Comparison of ENCODE assay signal across 30 mouse cellular contexts in genomic region chr11:82041671-82042080, GRCm38 (mm10). TPM values are rescaled to one million over a fixed set of nuclear protein-coding genes. Genes with fewer than 3 reads are reported as not detected.
DNase-seq lines count a peak whose midpoint lies in the region; ATAC-seq and TF ChIP-seq lines count a peak whose summit lies in the region.
"Had no signal": no experiment of that assay in that cellular context is flagged by ENCODE, and none has a peak within 500 bp of the region (broad histone marks: within the 10 kb centered on the region; RNA-seq: fewer than 3 reads in every experiment).

No protein-coding gene starts in this region.

- ATAC-seq in forebrain, embryonic 14.5 days: no peak
- no peak for ATAC-seq in forebrain, embryonic 11.5 days (replicated peaks; ENCODE audit: low FRiP score)
- ATAC-seq in midbrain, postnatal 0 days (ENCODE audit: low FRiP score): no peak
- ATAC-seq: intestine, embryonic 16.5 days; lung, postnatal 0 days; midbrain, embryonic 13.5 days had no signal

- H3K4me1 ChIP-seq in forebrain, embryonic 14.5 days (ENCODE audit: control insufficient read depth, insufficient read depth, low read length): no peaks in the 10 kb centered on the region
- H3K4me1 ChIP-seq in forebrain, embryonic 11.5 days (replicated peaks; ENCODE audit: control insufficient read depth, insufficient read depth, low read length): no peaks in the 10 kb centered on the region
- H3K4me1 ChIP-seq in lung, adult 2 months (ENCODE audit: control insufficient read depth, insufficient read depth, low read length): no peaks in the 10 kb centered on the region
- peaks cover 13% of the 10 kb centered on the region for H3K4me1 ChIP-seq in embryonic fibroblast, embryonic 13.5 days (ENCODE audit: control insufficient read depth, insufficient read depth, low read length)
- no peaks in the 10 kb centered on the region for H3K4me1 ChIP-seq in midbrain, postnatal 0 days (ENCODE audit: insufficient read depth, low read length)
- H3K4me1 ChIP-seq: forebrain, embryonic 12.5 days; hindbrain, embryonic 13.5 days; midbrain, embryonic 13.5 days had no signal

- H3K9me3 ChIP-seq in forebrain, embryonic 14.5 days (replicated peaks; ENCODE audit: control insufficient read depth, low read length): no peaks in the 10 kb centered on the region
- no peaks in the 10 kb centered on the region for H3K9me3 ChIP-seq in forebrain, embryonic 11.5 days (ENCODE audit: control insufficient read depth, low read length)
- H3K9me3 ChIP-seq in midbrain, postnatal 0 days (ENCODE audit: low read length): no peaks in the 10 kb centered on the region
- H3K9me3 ChIP-seq: forebrain, embryonic 12.5 days; hindbrain, embryonic 13.5 days; midbrain, embryonic 13.5 days had no signal

- no peaks in the 10 kb centered on the region for H3K27me3 ChIP-seq in forebrain, embryonic 14.5 days (replicated peaks; ENCODE audit: control insufficient read depth, insufficient read depth, low read length)
- H3K27me3 ChIP-seq in forebrain, embryonic 11.5 days (ENCODE audit: control insufficient read depth, insufficient read depth, low read length): no peaks in the 10 kb centered on the region
- no peaks in the 10 kb centered on the region for H3K27me3 ChIP-seq in midbrain, postnatal 0 days (ENCODE audit: insufficient read depth, low read length)
- H3K27me3 ChIP-seq: forebrain, embryonic 12.5 days; hindbrain, embryonic 13.5 days; midbrain, embryonic 13.5 days had no signal

- no peak for TF ChIP-seq CTCF in lung, adult 2 months (IDR thresholded peaks at IDR 0.05; ENCODE audit: insufficient read depth, low read length)
- no peak for TF ChIP-seq CTCF in embryonic fibroblast, embryonic 13.5 days (IDR thresholded peaks at IDR 0.05; ENCODE audit: borderline replicate concordance, insufficient read depth, low read length)
- TF ChIP-seq CTCF in midbrain, postnatal 0 days (IDR thresholded peaks at IDR 0.05): no peak

- H3K4me3 ChIP-seq in forebrain, embryonic 14.5 days (ENCODE audit: low read depth, low read length): no peak overlapping the region
- H3K4me3 ChIP-seq in forebrain, embryonic 11.5 days (ENCODE audit: low read depth, low read length): no peak overlapping the region
- H3K4me3 ChIP-seq in lung, adult 2 months (replicated peaks; ENCODE audit: extremely low read depth, low read depth, low read length): no peak overlapping the region
- no peak overlapping the region for H3K4me3 ChIP-seq in embryonic fibroblast, embryonic 13.5 days (ENCODE audit: insufficient read depth, low read length)
- H3K4me3 ChIP-seq in midbrain, postnatal 0 days (ENCODE audit: low read depth, low read length): no peak overlapping the region
- H3K4me3 ChIP-seq: forebrain, embryonic 12.5 days; hindbrain, embryonic 13.5 days; midbrain, embryonic 13.5 days had no signal

- H3K36me3 ChIP-seq in forebrain, embryonic 14.5 days (ENCODE audit: control insufficient read depth, insufficient read depth, low read length): no peaks in the 10 kb centered on the region
- no peaks in the 10 kb centered on the region for H3K36me3 ChIP-seq in forebrain, embryonic 11.5 days (ENCODE audit: control insufficient read depth, insufficient read depth, low read length)
- no peaks in the 10 kb centered on the region for H3K36me3 ChIP-seq in midbrain, postnatal 0 days (ENCODE audit: insufficient read depth, low read length)
- H3K36me3 ChIP-seq: forebrain, embryonic 12.5 days; hindbrain, embryonic 13.5 days; midbrain, embryonic 13.5 days had no signal

- no peak for TF ChIP-seq POLR2A in lung, adult 2 months (IDR thresholded peaks at IDR 0.05; ENCODE audit: borderline replicate concordance, extremely low read depth, low read depth, low read length)
- TF ChIP-seq POLR2A in embryonic fibroblast, embryonic 13.5 days (IDR thresholded peaks at IDR 0.05; ENCODE audit: low read depth, low read length): no peak

- H3K9ac ChIP-seq in forebrain, embryonic 14.5 days (ENCODE audit: low read length): no peak overlapping the region
- no peak overlapping the region for H3K9ac ChIP-seq in forebrain, embryonic 11.5 days (ENCODE audit: low read length)
- H3K9ac ChIP-seq in midbrain, postnatal 0 days (replicated peaks; ENCODE audit: low read length, poor library complexity, severe bottlenecking): no peak overlapping the region
- H3K9ac ChIP-seq: forebrain, embryonic 12.5 days; hindbrain, embryonic 13.5 days; liver, embryonic 14.5 days; midbrain, embryonic 13.5 days had no signal

- DNase-seq in forebrain, embryonic 14.5 days (ENCODE audit: low spot score): peak; percentile 20
- no peak for DNase-seq in forebrain, embryonic 11.5 days (ENCODE audit: low spot score)
- peak; percentile 26 for DNase-seq in lung, postnatal 36 days
- DNase-seq in lung, adult 2 months: no peak
- DNase-seq in monocyte, adult 2 months (ENCODE audit: low read depth in 1 of 2, low spot score in 2 of 2): peak; percentile 33 to 47
- no peak for DNase-seq in midbrain, postnatal 0 days (ENCODE audit: low spot score)
- no peak for DNase-seq in neural tube, embryonic 10.5 days (ENCODE audit: extremely low spot score, low spot score)
- DNase-seq: adrenal gland, adult 8-10 months; cerebellum, adult 11 months; embryo, embryonic 11 days; gastrocnemius, postnatal 25 days; right cerebral cortex, postnatal 4 days; thymus, postnatal 25 days had no signal

- H3K4me2 ChIP-seq in forebrain, embryonic 14.5 days (ENCODE audit: low read length): no peak overlapping the region
- H3K4me2 ChIP-seq in forebrain, embryonic 11.5 days (ENCODE audit: low read depth, low read length, severe bottlenecking): no peak overlapping the region
- H3K4me2 ChIP-seq in midbrain, postnatal 0 days (ENCODE audit: low read depth, low read length, poor library complexity, severe bottlenecking): no peak overlapping the region
- H3K4me2 ChIP-seq: forebrain, embryonic 12.5 days; hindbrain, embryonic 13.5 days; midbrain, embryonic 13.5 days had no signal

- 91% methylated on average over 4 of the region's 4 CpGs for WGBS in forebrain, embryonic 14.5 days
- 93% methylated on average over 4 of the region's 4 CpGs for WGBS in forebrain, embryonic 11.5 days
- 77% methylated on average over 4 of the region's 4 CpGs for WGBS in lung, adult 2 months
- 88% methylated on average over 4 of the region's 4 CpGs for WGBS in midbrain, postnatal 0 days

- no peak overlapping the region for H3K27ac ChIP-seq in forebrain, embryonic 14.5 days (ENCODE audit: low read depth, low read length)
- no peak overlapping the region for H3K27ac ChIP-seq in forebrain, embryonic 11.5 days (ENCODE audit: low read depth, low read length)
- H3K27ac ChIP-seq in embryonic fibroblast, embryonic 13.5 days (ENCODE audit: insufficient read depth, low read length): peak overlapping the region; percentile 37
- no peak overlapping the region for H3K27ac ChIP-seq in midbrain, postnatal 0 days (ENCODE audit: low read depth, low read length)
- H3K27ac ChIP-seq: forebrain, embryonic 12.5 days; hindbrain, embryonic 13.5 days; liver, embryonic 14.5 days; midbrain, embryonic 13.5 days had no signal

RNA-seq across cellular contexts. Expression of gene Gm17268, which starts 3.3 kb away (rescaled TPM):
- not detected in 2 replicates for polyA plus RNA-seq in forebrain, embryonic 14.5 days (2014; fragmentation: Nextera tagmentation; extraction: Ambion mirVana)
- not detected in 2 replicates for polyA plus RNA-seq in forebrain, embryonic 11.5 days (2014; fragmentation: Nextera tagmentation; extraction: Ambion mirVana)
- not detected in 2 replicates for polyA plus RNA-seq in lung, adult 2 months (2012; rRNA removed)
- polyA plus RNA-seq in embryonic fibroblast, embryonic 13.5 days (2011; ENCODE audit: insufficient read length, low read depth, missing spikeins): not detected in 2 replicates
- total RNA-seq in midbrain, postnatal 0 days (2014; rRNA removed): not detected in 2 replicates
- not detected in 2 replicates for polyA plus RNA-seq in midbrain, postnatal 0 days (2015; fragmentation: Nextera tagmentation; extraction: Ambion mirVana)
- total RNA-seq: adrenal gland, adult 8-10 months; gastrocnemius, postnatal 25 days; heart, adult 8-10 months; layer of hippocampus, postnatal 10 days; left cerebral cortex, postnatal 14 days; neutrophil, adult 5-6 weeks had no signal
- polyA plus RNA-seq: forebrain, embryonic 12.5 days; frontal cortex, adult 2 months; heart, embryonic 16.5 days; hindbrain, embryonic 13.5 days; intestine, embryonic 16.5 days; kidney, embryonic 14.5 days; large intestine, adult 2 months; limb, embryonic 14.5 days; liver, embryonic 14.5 days; lung, postnatal 0 days; midbrain, embryonic 13.5 days; testis, adult 2 months had no signal

RNA-seq across cellular contexts. Expression of gene Ccl7, which starts 3.8 kb away (rescaled TPM):
- polyA plus RNA-seq in forebrain, embryonic 14.5 days (2014; fragmentation: Nextera tagmentation; extraction: Ambion mirVana): 0.38 and 0.98 TPM in 2 replicates
- polyA plus RNA-seq in forebrain, embryonic 11.5 days (2014; fragmentation: Nextera tagmentation; extraction: Ambion mirVana): 0.57 TPM in 1 of 2 replicates, not detected in the other
- polyA plus RNA-seq in lung, adult 2 months (2012; rRNA removed): 0.51 and 0.58 TPM in 2 replicates
- polyA plus RNA-seq in embryonic fibroblast, embryonic 13.5 days (2011; ENCODE audit: insufficient read length, low read depth, missing spikeins): 189 and 195 TPM in 2 replicates
- total RNA-seq in midbrain, postnatal 0 days (2014; rRNA removed): 2.0 TPM in 1 of 2 replicates, not detected in the other
- 1.5 and 2.2 TPM in 2 replicates for polyA plus RNA-seq in midbrain, postnatal 0 days (2015; fragmentation: Nextera tagmentation; extraction: Ambion mirVana)
- total RNA-seq: neutrophil, adult 5-6 weeks had no signal
- polyA plus RNA-seq: testis, adult 2 months had no signal

RNA-seq across cellular contexts. Expression of gene Ccl2, which starts 6.3 kb away (rescaled TPM):
- 0.93 TPM in 1 of 2 replicates, not detected in the other for polyA plus RNA-seq in forebrain, embryonic 14.5 days (2014; fragmentation: Nextera tagmentation; extraction: Ambion mirVana)
- 0.47 and 0.88 TPM in 2 replicates for polyA plus RNA-seq in forebrain, embryonic 11.5 days (2014; fragmentation: Nextera tagmentation; extraction: Ambion mirVana)
- 1.9 and 2.5 TPM in 2 replicates for polyA plus RNA-seq in lung, adult 2 months (2012; rRNA removed)
- 110 and 116 TPM in 2 replicates for polyA plus RNA-seq in embryonic fibroblast, embryonic 13.5 days (2011; ENCODE audit: insufficient read length, low read depth, missing spikeins)
- total RNA-seq in midbrain, postnatal 0 days (2014; rRNA removed): 0.24 TPM in 1 of 2 replicates, not detected in the other
- 1.1 and 1.2 TPM in 2 replicates for polyA plus RNA-seq in midbrain, postnatal 0 days (2015; fragmentation: Nextera tagmentation; extraction: Ambion mirVana)
- total RNA-seq: layer of hippocampus, postnatal 10 days; left cerebral cortex, postnatal 14 days had no signal

RNA-seq across cellular contexts. Expression of gene Ccl11, which starts 15.9 kb away (rescaled TPM):
- polyA plus RNA-seq in forebrain, embryonic 14.5 days (2014; fragmentation: Nextera tagmentation; extraction: Ambion mirVana): not detected in 2 replicates
- polyA plus RNA-seq in forebrain, embryonic 11.5 days (2014; fragmentation: Nextera tagmentation; extraction: Ambion mirVana): not detected in 2 replicates
- 6.9 and 7.6 TPM in 2 replicates for polyA plus RNA-seq in lung, adult 2 months (2012; rRNA removed)
- polyA plus RNA-seq in embryonic fibroblast, embryonic 13.5 days (2011; ENCODE audit: insufficient read length, low read depth, missing spikeins): 2.6 and 2.9 TPM in 2 replicates
- 0.38 TPM in 1 of 2 replicates, not detected in the other for total RNA-seq in midbrain, postnatal 0 days (2014; rRNA removed)
- 0.14 and 0.21 TPM in 2 replicates for polyA plus RNA-seq in midbrain, postnatal 0 days (2015; fragmentation: Nextera tagmentation; extraction: Ambion mirVana)
- total RNA-seq: neutrophil, adult 5-6 weeks had no signal
- polyA plus RNA-seq: forebrain, embryonic 12.5 days; midbrain, embryonic 13.5 days; testis, adult 2 months had no signal

RNA-seq across cellular contexts. Expression of gene Ccl12, which starts 60.0 kb away (rescaled TPM):
- polyA plus RNA-seq in forebrain, embryonic 14.5 days (2014; fragmentation: Nextera tagmentation; extraction: Ambion mirVana): 1.7 and 1.8 TPM in 2 replicates
- polyA plus RNA-seq in forebrain, embryonic 11.5 days (2014; fragmentation: Nextera tagmentation; extraction: Ambion mirVana): 0.87 and 0.91 TPM in 2 replicates
- polyA plus RNA-seq in lung, adult 2 months (2012; rRNA removed): 0.93 and 2.9 TPM in 2 replicates
- 7.3 TPM in 1 of 2 replicates, not detected in the other for polyA plus RNA-seq in embryonic fibroblast, embryonic 13.5 days (2011; ENCODE audit: insufficient read length, low read depth, missing spikeins)
- 0.71 and 1.4 TPM in 2 replicates for total RNA-seq in midbrain, postnatal 0 days (2014; rRNA removed)
- 7.2 and 9.4 TPM in 2 replicates for polyA plus RNA-seq in midbrain, postnatal 0 days (2015; fragmentation: Nextera tagmentation; extraction: Ambion mirVana)
- total RNA-seq: gastrocnemius, postnatal 25 days; neutrophil, adult 5-6 weeks had no signal

Comparison
In these comparisons a context has a peak if more than half of its experiments do, and no peak if none do; other contexts are left out.
1. DNase-seq: peak in forebrain, embryonic 14.5 days (single experiment), lung, postnatal 36 days (single experiment) and monocyte, adult 2 months (2 of 2); none in forebrain, embryonic 11.5 days (single experiment), lung, adult 2 months (single experiment), midbrain, postnatal 0 days (single experiment) and neural tube, embryonic 10.5 days (single experiment).
2. RNA of gene Ccl7, which starts 3.8 kb away (polyA plus RNA-seq): 189 to 195 TPM in embryonic fibroblast, embryonic 13.5 days; 1.5 to 2.2 TPM in midbrain, postnatal 0 days, 0.38 to 0.98 TPM in forebrain, embryonic 14.5 days, 0.51 to 0.58 TPM in lung, adult 2 months and 0.57 TPM in forebrain, embryonic 11.5 days; every median in the first group is over 10 times any median in the second.
3. RNA of gene Ccl2, which starts 6.3 kb away (polyA plus RNA-seq): 110 to 116 TPM in embryonic fibroblast, embryonic 13.5 days; 1.9 to 2.5 TPM in lung, adult 2 months, 1.1 to 1.2 TPM in midbrain, postnatal 0 days, 0.93 TPM in forebrain, embryonic 14.5 days and 0.47 to 0.88 TPM in forebrain, embryonic 11.5 days; every median in the first group is over 10 times any median in the second.